In the genomic region with DNA sequence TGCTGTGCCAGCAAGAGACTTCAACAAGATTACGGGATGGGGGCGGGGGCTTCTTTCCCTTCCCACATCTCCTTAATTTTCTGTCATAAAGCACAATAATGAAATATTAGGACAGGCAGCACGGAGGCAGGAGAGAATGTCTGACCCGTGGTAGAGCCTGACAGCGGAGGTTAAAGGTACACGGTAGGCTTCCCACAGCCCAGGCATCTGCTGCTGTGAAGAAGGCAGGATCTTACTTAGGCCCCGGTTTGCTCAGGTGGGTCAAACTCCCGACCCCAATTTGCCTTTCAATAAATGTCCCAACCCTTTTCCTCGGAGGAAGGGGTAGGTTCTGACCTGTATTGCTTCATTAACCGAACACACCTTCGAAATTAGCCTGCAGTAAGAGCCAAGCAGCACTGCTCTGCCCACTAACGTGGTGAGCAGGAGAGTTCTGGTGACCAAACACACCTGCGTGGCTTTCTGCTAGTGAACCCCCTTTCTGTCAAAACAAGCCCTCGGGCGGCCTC, we compare ENCODE assay signal across 8 mouse cellular contexts. TPM values are rescaled to one million over a fixed set of nuclear protein-coding genes. Genes with fewer than 3 reads are reported as not detected.
A peak's percentile ranks its signal among the peaks of the same experiment; 100 is the strongest.
DNase-seq lines count a peak whose midpoint lies in the region; ATAC-seq and TF ChIP-seq lines count a peak whose summit lies in the region.

No protein-coding gene starts in this region.

- no peak overlapping the region for H3K9ac ChIP-seq in lung, postnatal 0 days (replicated peaks; ENCODE audit: low read depth)
- H3K9ac ChIP-seq in limb, embryonic 11.5 days (ENCODE audit: low read length): peak overlapping the region; percentile 28; the same call in 1 of the 2 replicates

- WGBS in lung, postnatal 0 days: 18% methylated on average over 15 of the region's 15 CpGs
- 12% methylated on average over 15 of the region's 15 CpGs for WGBS in forebrain, embryonic 10.5 days
- WGBS in limb, embryonic 11.5 days: 20% methylated on average over 15 of the region's 15 CpGs
- 24% methylated on average over 15 of the region's 15 CpGs for WGBS in olfactory bulb, adult 2 months

- peak overlapping the region; percentile 47; the same call in 1 of the 2 replicates for H3K27ac ChIP-seq in lung, postnatal 0 days (ENCODE audit: low read length)
- peak overlapping the region; percentile 96 for H3K27ac ChIP-seq in forebrain, embryonic 10.5 days
- peak overlapping the region; percentile 32; the same call in 1 of the 2 replicates for H3K27ac ChIP-seq in limb, embryonic 11.5 days (replicated peaks; ENCODE audit: low read depth, low read length)
- peak overlapping the region; percentile 63 for H3K27ac ChIP-seq in olfactory bulb, adult 2 months (ENCODE audit: insufficient read depth, low read depth, low read length)

- 0 out of 2 replicates have a peak, but pooled peaks have one; percentile 1 for ATAC-seq in lung, postnatal 0 days
- peak; percentile 48 for ATAC-seq in limb, embryonic 11.5 days (ENCODE audit: insufficient number of reproducible peaks, low FRiP score, low TSS enrichment, low read depth)

- H3K4me2 ChIP-seq in lung, postnatal 0 days (replicated peaks; ENCODE audit: low read depth, low read length): peak overlapping the region; percentile 92
- H3K4me2 ChIP-seq in limb, embryonic 11.5 days (ENCODE audit: low read depth, severe bottlenecking): peak overlapping the region; percentile 73

- no peak for TF ChIP-seq EP300 in lung, postnatal 0 days (IDR thresholded peaks at IDR 0.05)

- no peaks in the 10 kb centered on the region for H3K9me3 ChIP-seq in lung, postnatal 0 days (ENCODE audit: low read length)
- H3K9me3 ChIP-seq in forebrain, embryonic 10.5 days: peaks cover 7% of the 10 kb centered on the region; the same call in 1 of the 2 replicates
- no peaks in the 10 kb centered on the region for H3K9me3 ChIP-seq in limb, embryonic 11.5 days (ENCODE audit: control insufficient read depth, low read length)

- no peak for DNase-seq in lung, postnatal 0 days (ENCODE audit: low spot score)
- DNase-seq in lung, postnatal 4 days: no peak
- no peak for DNase-seq in forebrain, embryonic 10.5 days (ENCODE audit: extremely low spot score, low spot score)
- no peak for DNase-seq in limb, embryonic 11.5 days (ENCODE audit: low spot score)
- DNase-seq in thymus, adult 18-20 months: no peak
- DNase-seq in frontal cortex, adult 2 months (ENCODE audit: extremely low spot score in 1 of 2, low spot score in 1 of 2): no peak
- no peak for DNase-seq in urinary bladder, adult 18-20 months (ENCODE audit: low spot score in 2 of 2)

- TF ChIP-seq CTCF in lung, postnatal 0 days (IDR thresholded peaks at IDR 0.05): no peak
- TF ChIP-seq CTCF in olfactory bulb, adult 2 months (IDR thresholded peaks at IDR 0.05; ENCODE audit: insufficient read depth, low read depth, low read length): no peak

- peak overlapping the region; percentile 73 for H3K4me3 ChIP-seq in lung, postnatal 0 days (ENCODE audit: low read depth, low read length)
- H3K4me3 ChIP-seq in forebrain, embryonic 10.5 days: peak overlapping the region; percentile 74
- peak overlapping the region; percentile 54 for H3K4me3 ChIP-seq in limb, embryonic 11.5 days (ENCODE audit: low read depth, low read length)
- H3K4me3 ChIP-seq in olfactory bulb, adult 2 months (ENCODE audit: insufficient read depth, low read depth, low read length): peak overlapping the region; percentile 63

- H3K4me1 ChIP-seq in lung, postnatal 0 days (ENCODE audit: insufficient read depth, low read depth, low read length): peaks cover 5% of the 10 kb centered on the region; the same call in 1 of the 2 replicates
- H3K4me1 ChIP-seq in forebrain, embryonic 10.5 days: peaks cover 46% of the 10 kb centered on the region
- peaks cover 19% of the 10 kb centered on the region for H3K4me1 ChIP-seq in limb, embryonic 11.5 days (ENCODE audit: control insufficient read depth, insufficient read depth, low read length)
- H3K4me1 ChIP-seq in olfactory bulb, adult 2 months (ENCODE audit: control insufficient read depth, insufficient read depth, low read length): peaks cover 26% of the 10 kb centered on the region

- no peak for TF ChIP-seq POLR2A in olfactory bulb, adult 2 months (IDR thresholded peaks at IDR 0.05; ENCODE audit: insufficient read depth, low read depth, low read length)

- H3K27me3 ChIP-seq in lung, postnatal 0 days (replicated peaks; ENCODE audit: insufficient read depth, low read length): no peaks in the 10 kb centered on the region
- no peaks in the 10 kb centered on the region for H3K27me3 ChIP-seq in forebrain, embryonic 10.5 days (ENCODE audit: poor library complexity, severe bottlenecking)
- H3K27me3 ChIP-seq in limb, embryonic 11.5 days (ENCODE audit: control insufficient read depth, insufficient read depth, low read length): no peaks in the 10 kb centered on the region

- no peaks in the 10 kb centered on the region for H3K36me3 ChIP-seq in lung, postnatal 0 days (ENCODE audit: insufficient read depth, low read length)
- H3K36me3 ChIP-seq in forebrain, embryonic 10.5 days (replicated peaks): peaks cover 17% of the 10 kb centered on the region
- H3K36me3 ChIP-seq in limb, embryonic 11.5 days (ENCODE audit: control insufficient read depth, insufficient read depth, low read length): no peaks in the 10 kb centered on the region

RNA-seq across cellular contexts. Expression of a gene that starts 0.5 kb away (rescaled TPM):
- polyA plus RNA-seq in lung, postnatal 0 days (2015; fragmentation: Nextera tagmentation; extraction: Ambion mirVana): 27.9 and 32.1 TPM in 2 replicates
- 74.9 and 77.6 TPM in 2 replicates for polyA plus RNA-seq in forebrain, embryonic 10.5 days (2016; fragmentation: Nextera tagmentation; extraction: Ambion mirVana)
- polyA plus RNA-seq in limb, embryonic 11.5 days (2014; fragmentation: Nextera tagmentation; extraction: Ambion mirVana): 54.6 and 54.8 TPM in 2 replicates
- polyA plus RNA-seq in olfactory bulb, adult 2 months (2012; ENCODE audit: insufficient read depth, insufficient read length, low replicate concordance, missing spikeins): not detected in 2 replicates
- 67.3 and 73.3 TPM in 2 replicates for polyA plus RNA-seq in frontal cortex, adult 2 months (2012; rRNA removed)

RNA-seq across cellular contexts. Expression of a gene that starts 54.7 kb away (rescaled TPM):
- polyA plus RNA-seq in lung, postnatal 0 days (2015; fragmentation: Nextera tagmentation; extraction: Ambion mirVana): 1.2 and 1.3 TPM in 2 replicates
- 7.3 and 8.2 TPM in 2 replicates for polyA plus RNA-seq in forebrain, embryonic 10.5 days (2016; fragmentation: Nextera tagmentation; extraction: Ambion mirVana)
- polyA plus RNA-seq in limb, embryonic 11.5 days (2014; fragmentation: Nextera tagmentation; extraction: Ambion mirVana): 6.3 and 7.3 TPM in 2 replicates
- not detected in 2 replicates for polyA plus RNA-seq in olfactory bulb, adult 2 months (2012; ENCODE audit: insufficient read depth, insufficient read length, low replicate concordance, missing spikeins)
- polyA plus RNA-seq in frontal cortex, adult 2 months (2012; rRNA removed): 59.0 and 63.9 TPM in 2 replicates

Comparison
In these comparisons a context has a peak if more than half of its experiments do, and no peak if none do; other contexts are left out.
1. H3K27ac ChIP-seq: peak in every context shown above with its lines; median percentile 96 in forebrain, embryonic 10.5 days; 63 in olfactory bulb, adult 2 months; 47 in lung, postnatal 0 days; 32 in limb, embryonic 11.5 days.